31 mouse cellular contexts compared by ENCODE assay signal in the genomic region with DNA sequence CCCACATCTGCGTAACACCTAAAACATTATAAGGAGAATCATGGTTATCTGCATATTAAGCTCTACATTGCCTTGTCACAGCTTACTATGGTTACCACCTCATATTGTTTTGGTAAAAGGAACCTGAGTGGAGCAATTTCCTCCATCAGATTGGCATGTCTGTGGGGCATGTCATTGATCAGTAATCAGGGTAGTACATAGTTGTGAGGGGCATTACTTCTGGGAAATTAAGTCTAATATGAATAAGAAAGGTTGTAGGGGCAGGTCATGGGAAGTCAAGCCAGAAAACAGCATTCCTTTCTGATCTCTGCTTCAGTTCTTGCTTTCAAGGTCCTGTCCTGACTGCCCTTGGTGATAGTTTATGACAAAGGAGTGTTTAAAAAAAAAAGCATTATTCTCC. TPM values are rescaled to one million over a fixed set of nuclear protein-coding genes. Genes with fewer than 3 reads are reported as not detected.
DNase-seq lines count a peak whose midpoint lies in the region; ATAC-seq and TF ChIP-seq lines count a peak whose summit lies in the region.
"Had no signal": no experiment of that assay in that cellular context is flagged by ENCODE, and none has a peak within 500 bp of the region (broad histone marks: within the 10 kb centered on the region; RNA-seq: fewer than 3 reads in every experiment).

No protein-coding gene starts in this region.

- intact Hi-C loops in left cerebral cortex, adult 2 months (cut with DNase I) = no loop called here

- no peak for TF ChIP-seq CTCF in midbrain, postnatal 0 days (IDR thresholded peaks at IDR 0.05)
- no peak for TF ChIP-seq CTCF in left cerebral cortex, adult 2 months (IDR thresholded peaks at IDR 0.05)

- H3K36me3 ChIP-seq in ES-E14 (ENCODE audit: control insufficient read depth, insufficient read depth, low read length, poor library complexity, severe bottlenecking) = no peaks in the 10 kb centered on the region
- H3K36me3 ChIP-seq in heart, embryonic 12.5 days = no peaks in the 10 kb centered on the region
- H3K36me3 ChIP-seq in midbrain, postnatal 0 days (ENCODE audit: insufficient read depth, low read length) = no peaks in the 10 kb centered on the region
- H3K36me3 ChIP-seq: G1E had no signal

- no peak overlapping the region for H3K4me3 ChIP-seq in ES-E14 (ENCODE audit: insufficient read depth in 1 of 2, low read depth in 1 of 2, low read length in 2 of 2, poor library complexity in 1 of 2, severe bottlenecking in 1 of 2)
- no peak overlapping the region for H3K4me3 ChIP-seq in heart, embryonic 12.5 days
- H3K4me3 ChIP-seq in midbrain, postnatal 0 days (ENCODE audit: low read depth, low read length) = no peak overlapping the region
- no peak overlapping the region for H3K4me3 ChIP-seq in left cerebral cortex, adult 2 months

- WGBS in heart, embryonic 12.5 days = 82% methylated on average over 1 of the region's 1 CpGs
- 89% methylated on average over 1 of the region's 1 CpGs for WGBS in midbrain, postnatal 0 days

- no peaks in the 10 kb centered on the region for H3K9me3 ChIP-seq in ES-E14 (ENCODE audit: control insufficient read depth, insufficient read depth, low read depth, low read length)
- peaks cover 2% of the 10 kb centered on the region; the same call in 1 of the 2 replicates for H3K9me3 ChIP-seq in heart, embryonic 12.5 days (replicated peaks)
- H3K9me3 ChIP-seq in midbrain, postnatal 0 days (ENCODE audit: low read length) = no peaks in the 10 kb centered on the region; the same call in 1 of the 2 replicates
- H3K9me3 ChIP-seq: G1E had no signal

- H3K4me1 ChIP-seq in ES-E14 (ENCODE audit: control insufficient read depth in 2 of 2, insufficient read depth in 2 of 2, low read length in 2 of 2, poor library complexity in 1 of 2) = no peaks in the 10 kb centered on the region
- no peaks in the 10 kb centered on the region for H3K4me1 ChIP-seq in heart, embryonic 12.5 days (replicated peaks)
- no peaks in the 10 kb centered on the region for H3K4me1 ChIP-seq in midbrain, postnatal 0 days (ENCODE audit: insufficient read depth, low read length)

- no peak overlapping the region for H3K4me2 ChIP-seq in heart, embryonic 12.5 days
- no peak overlapping the region for H3K4me2 ChIP-seq in midbrain, postnatal 0 days (ENCODE audit: low read depth, low read length, poor library complexity, severe bottlenecking)

- H3K9ac ChIP-seq in ES-E14 (ENCODE audit: insufficient read depth, low read depth, low read length, poor library complexity, severe bottlenecking) = no peak overlapping the region
- H3K9ac ChIP-seq in heart, embryonic 12.5 days = no peak overlapping the region
- no peak overlapping the region for H3K9ac ChIP-seq in midbrain, postnatal 0 days (replicated peaks; ENCODE audit: low read length, poor library complexity, severe bottlenecking)

- H3K27me3 ChIP-seq in heart, embryonic 12.5 days (replicated peaks) = no peaks in the 10 kb centered on the region
- H3K27me3 ChIP-seq in midbrain, postnatal 0 days (ENCODE audit: insufficient read depth, low read length) = no peaks in the 10 kb centered on the region
- H3K27me3 ChIP-seq: Patski had no signal

- in situ Hi-C loops in ES-E14 (cut with MboI; ENCODE audit: low sequenced_read_pairs in 2 of 2, unreplicated experiment in 2 of 2) = no loop called here

- no peak for ATAC-seq in heart, embryonic 12.5 days (ENCODE audit: insufficient number of reproducible peaks, low FRiP score)
- ATAC-seq in midbrain, postnatal 0 days (ENCODE audit: low FRiP score) = no peak
- ATAC-seq: activated CD4-positive, CD25-positive, alpha-beta regulatory T cell, adult 4 months; CD4-positive, CD25-positive, alpha-beta regulatory T cell, adult 4 months; Patski had no signal

- DNase-seq in ES-CJ7 (ENCODE audit: low read depth, low spot score) (peak; percentile 22), ES-E14 (ENCODE audit: low read depth, low spot score) (no peak), R1 (ENCODE audit: low read depth, low spot score) (peak; percentile 73), ZHBTc4 (ENCODE audit: low read depth, low spot score) (peak; percentile 55)
- no peak for DNase-seq in midbrain, postnatal 0 days (ENCODE audit: low spot score)
- no peak for DNase-seq in layer of hippocampus, postnatal 10 days (ENCODE audit: low spot score in 2 of 2)
- DNase-seq in left cerebral cortex, adult 2 months (ENCODE audit: extremely low spot score in 1 of 2, low spot score in 2 of 2) = no peak
- DNase-seq: adrenal gland, adult 2 months; adrenal gland, adult 8-10 months; adrenal gland, postnatal 10 days; adrenal gland, postnatal 14 days; adrenal gland, postnatal 25 days; adrenal gland, postnatal 36 days; B cell, adult 2 months; cerebellum, adult 11 months; cerebellum, adult 11-12 months; cerebellum, adult 18-20 months; cerebellum, adult 2 months; cerebellum, adult 8-10 months; cerebellum, adult 9-10 months had no signal

- no peak overlapping the region for H3K27ac ChIP-seq in ES-E14 (ENCODE audit: insufficient read depth, low read depth, low read length, poor library complexity, severe bottlenecking)
- H3K27ac ChIP-seq in heart, embryonic 12.5 days (ENCODE audit: poor library complexity, severe bottlenecking) = no peak overlapping the region
- H3K27ac ChIP-seq in midbrain, postnatal 0 days (ENCODE audit: low read depth, low read length) = no peak overlapping the region
- no peak overlapping the region for H3K27ac ChIP-seq in left cerebral cortex, adult 2 months

TF ChIP-seq in ES-E14, 5 proteins besides CTCF, POLR2A, EP300 and RAD21:
- TF ChIP-seq ZC3H11A (IDR thresholded peaks at IDR 0.05; ENCODE audit: borderline replicate concordance, low read depth, low read length) (no peak), CHD2 (IDR thresholded peaks at IDR 0.05; ENCODE audit: low read depth, low read length) (no peak), ZNF384 (IDR thresholded peaks at IDR 0.05; ENCODE audit: low read depth, low read length) (peak; percentile 44; the same call in 1 of the 2 replicates)

RNA-seq across cellular contexts. Expression of a gene that starts 22.7 kb away (rescaled TPM):
- total RNA-seq in ES-E14 (2012; rRNA removed) = 0.13 and 0.53 TPM in 2 replicates
- not detected in 2 replicates for polyA plus RNA-seq in heart, embryonic 12.5 days (2016; fragmentation: Nextera tagmentation; extraction: Ambion mirVana)
- not detected in 2 replicates for total RNA-seq in midbrain, postnatal 0 days (2014; rRNA removed)
- not detected in 2 replicates for polyA plus RNA-seq in midbrain, postnatal 0 days (2015; fragmentation: Nextera tagmentation; extraction: Ambion mirVana)
- total RNA-seq in layer of hippocampus, postnatal 10 days (2021) = not detected
- not detected for total RNA-seq in left cerebral cortex, adult 2 months (2021)
- total RNA-seq: adrenal gland, adult 18-20 months; adrenal gland, adult 2 months; adrenal gland, adult 8-10 months; adrenal gland, postnatal 10 days; adrenal gland, postnatal 14 days; adrenal gland, postnatal 25 days; adrenal gland, postnatal 36 days; adrenal gland, postnatal 4 days; CH12.LX; MEL had no signal
- polyA plus RNA-seq: activated CD4-positive, CD25-positive, alpha-beta regulatory T cell, adult 4 months; adrenal gland, adult 2 months; brain, embryonic 14.5 days; C2C12; CD4-positive, CD25-positive, alpha-beta regulatory T cell, adult 4 months; cerebellum, adult 2 months; G1E; Patski had no signal

RNA-seq across cellular contexts. Expression of a gene that starts 54.1 kb away (rescaled TPM):
- 1.8 and 3.3 TPM in 2 replicates for total RNA-seq in ES-E14 (2012; rRNA removed)
- polyA plus RNA-seq in heart, embryonic 12.5 days (2016; fragmentation: Nextera tagmentation; extraction: Ambion mirVana) = not detected in 2 replicates
- total RNA-seq in midbrain, postnatal 0 days (2014; rRNA removed) = not detected in 2 replicates
- polyA plus RNA-seq in midbrain, postnatal 0 days (2015; fragmentation: Nextera tagmentation; extraction: Ambion mirVana) = not detected in 2 replicates
- not detected for total RNA-seq in layer of hippocampus, postnatal 10 days (2021)
- not detected for total RNA-seq in left cerebral cortex, adult 2 months (2021)
- total RNA-seq: adrenal gland, adult 18-20 months; adrenal gland, adult 2 months; adrenal gland, adult 8-10 months; adrenal gland, postnatal 10 days; adrenal gland, postnatal 14 days; adrenal gland, postnatal 25 days; adrenal gland, postnatal 36 days; adrenal gland, postnatal 4 days; CH12.LX; MEL had no signal
- polyA plus RNA-seq: activated CD4-positive, CD25-positive, alpha-beta regulatory T cell, adult 4 months; adrenal gland, adult 2 months; brain, embryonic 14.5 days; C2C12; CD4-positive, CD25-positive, alpha-beta regulatory T cell, adult 4 months; cerebellum, adult 2 months; G1E; Patski had no signal

Comparison
In these comparisons a context has a peak if more than half of its experiments do, and no peak if none do; other contexts are left out.
1. DNase-seq: peak in ES-CJ7 (single experiment), R1 (single experiment) and ZHBTc4 (single experiment); none in ES-E14 (single experiment), midbrain, postnatal 0 days (single experiment), layer of hippocampus, postnatal 10 days (0 of 2) and left cerebral cortex, adult 2 months (0 of 2).